Mouse (Mus musculus) intestine, embryonic 14.5 days (tissue): ENCODE data around the gene Srek1ip1. TPM values are rescaled to one million over a fixed set of nuclear protein-coding genes. Genes with fewer than 3 reads are reported as not detected.
A peak's percentile ranks its signal among the peaks of the same experiment; 100 is the strongest.

Experiments
- ATAC-seq: fragments of 200-750 bp; cut with Nextera tagmentation; replicated peaks from 2 replicates; pipeline ENCODE4 v1.8.0; 2017; ENCODE audit warnings: low read depth, moderate number of reproducible peaks, moderate TSS enrichment, moderate library complexity; ENCODE audit not compliant: low FRiP score, low TSS enrichment
- DNase-seq: peaks from one replicate; pipeline ENCODE4 v3.0.0-alpha.2; 2018; ENCODE audit warnings: low spot score
- H3K27ac ChIP-seq: fragments of 300-500 bp; sonication (generic); 2 replicates; pipeline ENCODE4 v1.5.1; 2014; ENCODE audit warnings: low read depth, mild to moderate bottlenecking, control low read depth
- H3K27me3 ChIP-seq: fragments of 300-500 bp; sonication (generic); replicated peaks from 2 replicates; pipeline ENCODE4 v1.6.1; 2014; ENCODE audit warnings: low read length, control low read depth; ENCODE audit not compliant: control insufficient read depth, insufficient read depth
- H3K36me3 ChIP-seq: fragments of 300-500 bp; sonication (generic); 2 replicates; pipeline ENCODE4 v1.6.1; 2014; ENCODE audit warnings: low read length, control low read depth; ENCODE audit not compliant: control insufficient read depth, insufficient read depth
- H3K4me1 ChIP-seq: fragments of 300-500 bp; sonication (generic); replicated peaks from 2 replicates; pipeline ENCODE4 v1.6.1; 2014; ENCODE audit warnings: low read length, control low read depth, mixed read lengths; ENCODE audit not compliant: control insufficient read depth, insufficient read depth
- H3K4me2 ChIP-seq: fragments of 300-500 bp; sonication (generic); 2 replicates; pipeline ENCODE4 v1.6.1; 2014; ENCODE audit warnings: low read length
- H3K4me3 ChIP-seq: fragments of 300-500 bp; sonication (generic); 2 replicates; pipeline ENCODE4 v1.5.1; 2014; ENCODE audit warnings: low read depth, low read length, control low read depth, mixed read lengths
- H3K9ac ChIP-seq: fragments of 300-500 bp; sonication (generic); 2 replicates; pipeline ENCODE4 v1.6.1; 2014; ENCODE audit warnings: mild to moderate bottlenecking, low read length
- H3K9me3 ChIP-seq: fragments of 300-500 bp; sonication (generic); 2 replicates; pipeline ENCODE4 v1.6.1; 2016; ENCODE audit warnings: low read length, control low read depth; ENCODE audit not compliant: control insufficient read depth
- WGBS: fragments of 180-500 bp; shearing (Covaris S2); extraction: QIAGEN DNeasy Blood & Tissue Kit; methylation state at CpG from one replicate; pipeline ENCODE4 v1.1.7; 2014; 5-methylcytosine and 5-hydroxymethylcytosine counted together
- polyA plus RNA-seq: library from polyadenylated mRNA; unstranded; fragments of >200 nt; fragmentation: Nextera tagmentation; extraction: Ambion mirVana; gene quantifications from 2 replicates; pipeline ENCODE4 v1.2.1, GENCODE M21; 2014

The Srek1ip1 gene
- polyA plus RNA-seq, 1 experiment from 2014 or later, result 23.7 TPM

GRCm38 (mm10) chr13:104863127-104863979 lies 71.1 kb downstream of the Srek1ip1 start, which contains the start of gene Shisal2b:
Gene Shisal2b, minus strand, starts transcription at chr13:104863893.
- Histone ChIP-seq H3K36me3 (no peaks in the 10 kb centered on the region), H3K9me3 (no peaks in the 10 kb centered on the region), H3K4me3 (peak within 1 kb of the TSS; percentile 43), H3K4me2 (peak within 1 kb of the TSS; percentile 90), H3K4me1 (no peaks in the 10 kb centered on the region), H3K27ac (no peak within 1 kb of the TSS), H3K9ac (peak within 1 kb of the TSS; percentile 29), H3K27me3 (peaks cover 26% of the 10 kb centered on the region)
- 3% methylated on average over 38 of the region's 38 CpGs for WGBS
- ATAC-seq, result peak; percentile 79
- peak; percentile 71 for DNase-seq

- Histone ChIP-seq H3K4me1 (no peaks in the 10 kb centered on the region; the same call in 1 of the 2 replicates), H3K9me3 (no peaks in the 10 kb centered on the region), H3K4me2 (no peak overlapping the region), H3K4me3 (no peak overlapping the region), H3K27me3 (peaks cover 21% of the 10 kb centered on the region), H3K36me3 (no peaks in the 10 kb centered on the region), H3K9ac (no peak overlapping the region), H3K27ac (no peak overlapping the region)
- ATAC-seq, result no peak
- DNase-seq, result no peak
- WGBS, result 84% methylated on average over 5 of the region's 5 CpGs
Measured at GRCm38 (mm10) chr13:104866726-104867125, 74.4 kb downstream of the Srek1ip1 start.

DNA sequence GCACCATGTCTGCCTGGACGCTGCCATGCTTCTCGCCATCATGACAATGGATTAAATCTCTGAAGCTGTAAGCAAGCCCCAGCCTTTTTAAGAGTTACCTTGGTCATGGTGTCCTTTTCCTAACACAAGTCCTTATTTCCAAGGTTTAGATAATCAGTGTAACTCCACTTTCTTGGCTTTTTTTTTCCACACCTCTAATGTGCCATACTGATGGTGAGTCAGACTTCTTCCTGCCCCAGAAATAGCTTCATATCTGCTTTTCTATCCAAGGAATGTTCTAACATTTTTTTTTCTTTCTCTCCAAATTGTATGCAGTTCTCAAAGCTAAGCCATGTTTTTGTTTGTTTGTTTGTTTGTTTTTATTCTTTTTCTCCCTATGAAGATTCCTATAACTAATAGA lies 77.6 kb downstream of the Srek1ip1 start:
- Histone ChIP-seq H3K4me2 (no peak overlapping the region), H3K27ac (no peak overlapping the region), H3K36me3 (no peaks in the 10 kb centered on the region), H3K4me3 (no peak overlapping the region), H3K9ac (no peak overlapping the region), H3K27me3 (0 out of 2 replicates have a peak, but pooled peaks cover 4% of the 10 kb centered on the region), H3K4me1 (no peaks in the 10 kb centered on the region; the same call in 1 of the 2 replicates), H3K9me3 (no peaks in the 10 kb centered on the region)
- WGBS, result 95% methylated on average over 2 of the region's 2 CpGs
- ATAC-seq, result no peak
- DNase-seq, result no peak

- ATAC-seq (no peak), DNase-seq (no peak)
- Histone ChIP-seq H3K27me3 (no peaks in the 10 kb centered on the region), H3K27ac (no peak overlapping the region), H3K36me3 (no peaks in the 10 kb centered on the region), H3K9ac (no peak overlapping the region), H3K9me3 (no peaks in the 10 kb centered on the region), H3K4me3 (no peak overlapping the region), H3K4me2 (no peak overlapping the region), H3K4me1 (no peaks in the 10 kb centered on the region)
- WGBS, result 64% methylated on average over 4 of the region's 4 CpGs
Measured at GRCm38 (mm10) chr13:104878508-104878907, 86.2 kb downstream of the Srek1ip1 start.

DNA sequence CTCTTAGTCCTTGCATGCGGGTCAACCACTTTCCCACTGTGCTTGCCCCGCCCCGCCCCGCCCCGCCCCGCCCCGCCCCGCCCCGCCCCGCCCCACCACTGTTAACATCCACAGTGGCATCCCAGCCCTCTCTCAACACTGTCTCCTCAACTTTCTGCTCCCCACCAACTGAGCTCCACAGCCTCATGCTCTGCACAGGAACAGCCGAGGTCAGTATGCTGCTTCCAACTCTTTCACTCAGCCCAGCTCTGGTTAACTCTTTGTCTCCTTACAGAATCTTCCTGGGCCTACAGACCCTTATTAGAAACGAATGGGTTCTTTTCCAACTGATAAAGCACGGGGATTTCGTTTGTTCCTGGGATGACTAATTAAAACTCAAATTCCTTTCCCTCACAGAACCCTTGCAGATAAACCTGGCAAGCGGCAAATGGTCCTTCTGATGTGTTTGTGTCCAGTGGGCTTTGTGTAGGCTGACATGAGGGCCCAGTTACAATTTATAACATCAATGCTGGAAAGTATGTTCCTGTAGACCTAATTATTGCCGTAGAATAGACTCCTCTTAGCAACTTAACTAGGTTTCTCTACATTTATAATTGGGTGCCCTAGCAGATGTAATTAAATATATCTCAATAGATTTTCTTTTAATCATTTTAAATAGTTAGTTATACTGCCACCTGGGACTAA lies 91.4 kb downstream of the Srek1ip1 start:
- no peaks in the 10 kb centered on the region for H3K9me3 ChIP-seq
- H3K27ac ChIP-seq, result no peak overlapping the region
- H3K36me3 ChIP-seq, result no peaks in the 10 kb centered on the region
- no peak overlapping the region for H3K4me3 ChIP-seq
- 28% methylated on average over 16 of the region's 16 CpGs for WGBS
- no peak for ATAC-seq
- H3K27me3 ChIP-seq, result no peaks in the 10 kb centered on the region
- no peak for DNase-seq
- H3K4me1 ChIP-seq, result no peaks in the 10 kb centered on the region
- no peak overlapping the region for H3K4me2 ChIP-seq
- no peak overlapping the region for H3K9ac ChIP-seq

GRCm38 (mm10) chr13:104886308-104887032 lies 94.2 kb downstream of the Srek1ip1 start:
- Histone ChIP-seq H3K4me3 (no peak overlapping the region), H3K9me3 (no peaks in the 10 kb centered on the region), H3K4me2 (no peak overlapping the region), H3K4me1 (no peaks in the 10 kb centered on the region), H3K27me3 (no peaks in the 10 kb centered on the region), H3K36me3 (no peaks in the 10 kb centered on the region), H3K9ac (no peak overlapping the region), H3K27ac (no peak overlapping the region)
- DNase-seq (no peak), ATAC-seq (no peak)
- 65% methylated on average over 8 of the region's 8 CpGs for WGBS

Other genes with a start within 250 kb of the Srek1ip1 start
- gene Cwc27, start 24.7 kb downstream of the Srek1ip1 start, polyA plus RNA-seq, result 31.1 and 31.2 TPM in 2 replicates
- gene Shisal2b, start 71.4 kb downstream of the Srek1ip1 start, polyA plus RNA-seq, result not detected in 2 replicates